In genomic region chr15:6622512-6622911, GRCm38 (mm10) we compare ENCODE assay signal across 8 mouse cellular contexts.
DNase-seq lines count a peak whose midpoint lies in the region; ATAC-seq and TF ChIP-seq lines count a peak whose summit lies in the region.

No protein-coding gene starts in this region.

- no peak overlapping the region for H3K9ac ChIP-seq in heart, adult 2 months (ENCODE audit: low read depth, low read length)
- H3K9ac ChIP-seq in forebrain, postnatal 0 days, result no peak overlapping the region

- peaks cover 2% of the 10 kb centered on the region for H3K4me1 ChIP-seq in heart, adult 2 months (ENCODE audit: control insufficient read depth, insufficient read depth, low read length)
- H3K4me1 ChIP-seq in forebrain, postnatal 0 days (ENCODE audit: insufficient read depth), result peaks cover 10% of the 10 kb centered on the region
- H3K4me1 ChIP-seq in limb, embryonic 10.5 days, result peaks cover 13% of the 10 kb centered on the region

- no peaks in the 10 kb centered on the region for H3K9me3 ChIP-seq in forebrain, postnatal 0 days (ENCODE audit: low read length)
- H3K9me3 ChIP-seq in limb, embryonic 10.5 days (replicated peaks), result no peaks in the 10 kb centered on the region

- peak; percentile 60 to 77 for DNase-seq in heart, adult 2 months
- no peak for DNase-seq in heart, postnatal 25 days (ENCODE audit: low spot score)
- peak; percentile 44 for DNase-seq in cerebellum, adult 11 months
- peak; percentile 81 for DNase-seq in forebrain, postnatal 0 days
- peak; percentile 78 for DNase-seq in kidney, adult 18-20 months
- DNase-seq in limb, embryonic 10.5 days (ENCODE audit: low spot score), result peak; percentile 86
- DNase-seq in natural killer cell, adult 2 months (ENCODE audit: low spot score in 2 of 2), result peak; percentile 60 to 75
- DNase-seq in telencephalon, adult 2 months (ENCODE audit: low read depth, low spot score), result peak; percentile 61

- no peak for TF ChIP-seq POLR2A in heart, adult 2 months (IDR thresholded peaks at IDR 0.05; ENCODE audit: insufficient read depth, low read depth, low read length)

- TF ChIP-seq CTCF in heart, adult 2 months (IDR thresholded peaks at IDR 0.05), result peak; percentile 88
- peak; percentile 73 for TF ChIP-seq CTCF in forebrain, postnatal 0 days (IDR thresholded peaks at IDR 0.05; ENCODE audit: low read depth)

- H3K27ac ChIP-seq in heart, adult 2 months, result no peak overlapping the region
- H3K27ac ChIP-seq in forebrain, postnatal 0 days (ENCODE audit: low read depth, low read length), result no peak overlapping the region
- no peak overlapping the region for H3K27ac ChIP-seq in limb, embryonic 10.5 days

- no peaks in the 10 kb centered on the region for H3K79me2 ChIP-seq in heart, adult 2 months (replicated peaks; ENCODE audit: control insufficient read depth, insufficient read depth, low read length)

- no peaks in the 10 kb centered on the region for H3K27me3 ChIP-seq in heart, adult 2 months (ENCODE audit: control insufficient read depth, insufficient read depth, low read length)
- no peaks in the 10 kb centered on the region for H3K27me3 ChIP-seq in forebrain, postnatal 0 days (ENCODE audit: insufficient read depth, low read length)
- 0 out of 2 replicates have a peak, but pooled peaks cover 4% of the 10 kb centered on the region for H3K27me3 ChIP-seq in limb, embryonic 10.5 days (ENCODE audit: low read depth, poor library complexity, severe bottlenecking)

- 6% methylated on average over 5 of the region's 5 CpGs for WGBS in heart, adult 2 months
- 6% methylated on average over 5 of the region's 5 CpGs for WGBS in forebrain, postnatal 0 days
- WGBS in limb, embryonic 10.5 days, result 9% methylated on average over 5 of the region's 5 CpGs

- intact Hi-C loops in heart, adult 2 months (cut with DNase I), result loop anchor here (10.0 kb wide), 2 partner anchors 118 to 122 kb away; no protein-coding TSS in a partner anchor
- intact Hi-C loops in heart, postnatal 25 days (cut with DNase I), result loop anchor here (10.0 kb wide), 1 partner anchor 262 kb away; no protein-coding TSS in a partner anchor

- H3K4me3 ChIP-seq in heart, adult 2 months, result no peak overlapping the region
- no peak overlapping the region for H3K4me3 ChIP-seq in forebrain, postnatal 0 days (ENCODE audit: low read depth, low read length)
- no peak overlapping the region for H3K4me3 ChIP-seq in limb, embryonic 10.5 days

- H3K4me2 ChIP-seq in forebrain, postnatal 0 days (ENCODE audit: low read depth), result no peak overlapping the region

- TF ChIP-seq EP300 in heart, adult 2 months (IDR thresholded peaks at IDR 0.05; ENCODE audit: insufficient read depth, low read depth, low read length), result no peak

- no peaks in the 10 kb centered on the region for H3K36me3 ChIP-seq in heart, adult 2 months (ENCODE audit: control insufficient read depth, insufficient read depth, low read length)
- H3K36me3 ChIP-seq in forebrain, postnatal 0 days (ENCODE audit: insufficient read depth), result no peaks in the 10 kb centered on the region
- no peaks in the 10 kb centered on the region for H3K36me3 ChIP-seq in limb, embryonic 10.5 days

- ATAC-seq in forebrain, postnatal 0 days, result peak; percentile 26; the same call in 1 of the 2 replicates
